In genomic region chr7:25657785-25658184, GRCm38 (mm10) we compare ENCODE assay signal across 8 mouse cellular contexts. TPM values are rescaled to one million over a fixed set of nuclear protein-coding genes. Genes with fewer than 3 reads are reported as not detected.
DNase-seq lines count a peak whose midpoint lies in the region; ATAC-seq and TF ChIP-seq lines count a peak whose summit lies in the region.

No protein-coding gene starts in this region.

- peak overlapping the region; percentile 94 for H3K9ac ChIP-seq in CH12.LX (ENCODE audit: insufficient read depth, low read depth)
- H3K9ac ChIP-seq in forebrain, embryonic 12.5 days: peak overlapping the region; percentile 53
- H3K9ac ChIP-seq in liver, embryonic 13.5 days: peak overlapping the region; percentile 64

- 42% methylated on average over 10 of the region's 10 CpGs for WGBS in forebrain, embryonic 12.5 days
- WGBS in liver, embryonic 13.5 days (ENCODE audit: insufficient replicate concordance): 21% methylated on average over 10 of the region's 10 CpGs

- TF ChIP-seq EP300 in CH12.LX (IDR thresholded peaks at IDR 0.05; ENCODE audit: low read length): no peak

- in situ Hi-C loops in CH12.LX (cut with MboI; ENCODE audit: low pct_ligation_motif_present, low pct_unique_long_range_greater_than_20kb, low sequenced_read_pairs): no loop called here

- H3K4me3 ChIP-seq in erythroblast, embryonic 14.5 days (replicated peaks): peak overlapping the region; percentile 82
- H3K4me3 ChIP-seq in CH12.LX (replicated peaks in 1 of 3; ENCODE audit: low read depth in 2 of 3, low read length in 2 of 3, poor library complexity in 1 of 3): peak overlapping the region; percentile 70 to 91 (median 89)
- H3K4me3 ChIP-seq in forebrain, embryonic 12.5 days (replicated peaks): peak overlapping the region; percentile 66
- H3K4me3 ChIP-seq in liver, embryonic 13.5 days (replicated peaks): peak overlapping the region; percentile 77

- H3K27ac ChIP-seq in CH12.LX (ENCODE audit: insufficient read depth, low read depth): no peak overlapping the region
- H3K27ac ChIP-seq in forebrain, embryonic 12.5 days: no peak overlapping the region
- no peak overlapping the region; the same call in 1 of the 2 replicates for H3K27ac ChIP-seq in liver, embryonic 13.5 days

- H3K79me2 ChIP-seq in CH12.LX (replicated peaks; ENCODE audit: control insufficient read depth, extremely low read depth, insufficient read depth, poor library complexity, severe bottlenecking): peaks cover 27% of the 10 kb centered on the region

- TF ChIP-seq POLR2A in CH12.LX (IDR thresholded peaks at IDR 0.05; ENCODE audit: low read depth, low read length): no peak

- dilution Hi-C loops in CH12.LX (cut with MboI; ENCODE audit: extremely low pct_ligation_motif_present, extremely low pct_unique_long_range_greater_than_20kb, low sequenced_read_pairs): no loop called here

- TF ChIP-seq CTCF in CH12.LX (conservative IDR thresholded peaks at IDR 0.05 in 1 of 2, IDR thresholded peaks at IDR 0.05 in 1 of 2; ENCODE audit: low read depth in 2 of 2, low read length in 2 of 2): no peak

- no peaks in the 10 kb centered on the region for H3K9me3 ChIP-seq in erythroblast, embryonic 14.5 days (ENCODE audit: control insufficient read depth, low read length)
- no peaks in the 10 kb centered on the region for H3K9me3 ChIP-seq in CH12.LX (replicated peaks; ENCODE audit: low read length)
- no peaks in the 10 kb centered on the region for H3K9me3 ChIP-seq in forebrain, embryonic 12.5 days
- no peaks in the 10 kb centered on the region for H3K9me3 ChIP-seq in liver, embryonic 13.5 days (replicated peaks)

- H3K4me1 ChIP-seq in erythroblast, embryonic 14.5 days (ENCODE audit: control insufficient read depth): peaks cover 35% of the 10 kb centered on the region
- H3K4me1 ChIP-seq in CH12.LX (ENCODE audit: control insufficient read depth in 1 of 2, insufficient read depth in 2 of 2): peaks cover 3 to 30% of the 10 kb centered on the region in 2 experiments
- peaks cover 23% of the 10 kb centered on the region for H3K4me1 ChIP-seq in forebrain, embryonic 12.5 days
- H3K4me1 ChIP-seq in liver, embryonic 13.5 days (replicated peaks): peaks cover 36% of the 10 kb centered on the region

- H3K36me3 ChIP-seq in erythroblast, embryonic 14.5 days (ENCODE audit: control insufficient read depth): peaks cover 15% of the 10 kb centered on the region
- H3K36me3 ChIP-seq in CH12.LX (replicated peaks in 1 of 2; ENCODE audit: control insufficient read depth in 1 of 2, insufficient read depth in 1 of 2, low read length in 1 of 2): peaks cover 15 to 21% of the 10 kb centered on the region in 2 experiments
- no peaks in the 10 kb centered on the region for H3K36me3 ChIP-seq in forebrain, embryonic 12.5 days (replicated peaks)
- H3K36me3 ChIP-seq in liver, embryonic 13.5 days: peaks cover 13% of the 10 kb centered on the region

- no peak for ATAC-seq in erythroblast, adult 5-6 weeks (replicated peaks; ENCODE audit: low FRiP score, poor library complexity, severe bottlenecking)
- no peak for ATAC-seq in forebrain, embryonic 12.5 days (ENCODE audit: low FRiP score)
- no peak for ATAC-seq in liver, embryonic 13.5 days (ENCODE audit: low read depth)
- ATAC-seq in inflammation-experienced regulatory T-cells, adult 6 months: no peak

- no peaks in the 10 kb centered on the region for H3K27me3 ChIP-seq in erythroblast, embryonic 14.5 days (ENCODE audit: control insufficient read depth)
- H3K27me3 ChIP-seq in CH12.LX (replicated peaks): no peaks in the 10 kb centered on the region
- no peaks in the 10 kb centered on the region for H3K27me3 ChIP-seq in forebrain, embryonic 12.5 days
- H3K27me3 ChIP-seq in liver, embryonic 13.5 days: no peaks in the 10 kb centered on the region

- no peak for DNase-seq in CH12.LX (ENCODE audit: extremely low read depth)
- DNase-seq in liver, embryonic 13.5 days: no peak
- no peak for DNase-seq in spleen, postnatal 14 days (ENCODE audit: low spot score in 2 of 2)
- DNase-seq in layer of hippocampus, adult 9-11 months: no peak

- no peak for TF ChIP-seq RAD21 in CH12.LX (IDR thresholded peaks at IDR 0.05; ENCODE audit: low read depth, low read length)

- H3K4me2 ChIP-seq in CH12.LX (ENCODE audit: insufficient read depth, low read depth, poor library complexity, severe bottlenecking): peak overlapping the region; percentile 95
- peak overlapping the region; percentile 73 for H3K4me2 ChIP-seq in forebrain, embryonic 12.5 days
- peak overlapping the region; percentile 80 for H3K4me2 ChIP-seq in liver, embryonic 13.5 days

TF ChIP-seq in CH12.LX, 34 proteins besides CTCF, POLR2A, EP300 and RAD21 (continues in another document):
- TF ChIP-seq MEF2A (IDR thresholded peaks at IDR 0.05; ENCODE audit: borderline replicate concordance, low read depth, low read length): no peak
- no peak for TF ChIP-seq JUN (IDR thresholded peaks at IDR 0.05; ENCODE audit: insufficient read depth, low read depth, low read length)
- TF ChIP-seq TCF12 (IDR thresholded peaks at IDR 0.05; ENCODE audit: low read depth, low read length): no peak
- TF ChIP-seq CHD1 (IDR thresholded peaks at IDR 0.05; ENCODE audit: low read depth, low read length): no peak
- TF ChIP-seq MAZ (IDR thresholded peaks at IDR 0.05; ENCODE audit: low read depth, low read length): no peak
- TF ChIP-seq GABPA (IDR thresholded peaks at IDR 0.05; ENCODE audit: insufficient replicate concordance, low read depth, low read length): no peak
- no peak for TF ChIP-seq MAX (IDR thresholded peaks at IDR 0.05; ENCODE audit: low read length)
- TF ChIP-seq ZMIZ1 (IDR thresholded peaks at IDR 0.05; ENCODE audit: low read depth, low read length): no peak
- no peak for TF ChIP-seq NELFE (IDR thresholded peaks at IDR 0.05; ENCODE audit: low read depth, low read length)

RNA-seq across cellular contexts. Expression of gene Bckdha, which starts 1.0 kb away (rescaled TPM):
- polyA plus RNA-seq in erythroblast, embryonic 14.5 days (2012): 2.4 and 3.2 TPM in 2 replicates
- total RNA-seq in erythroblast, adult 5-6 weeks (2015; ENCODE audit: low replicate concordance): 2.5 and 17.9 TPM in 2 replicates
- total RNA-seq in erythroblast, adult 5-6 weeks (2017; ENCODE audit: low replicate concordance): 4.3 and 5.2 TPM in 2 replicates
- 14.9 and 19.9 TPM in 2 replicates for total RNA-seq in CH12.LX (2012; rRNA removed)
- 20.8 and 21.4 TPM in 2 replicates for total RNA-seq in CH12.LX (2014; rRNA removed)
- polyA plus RNA-seq in CH12.LX (2012; ENCODE audit: insufficient read length, low read depth): 13.4 and 17.2 TPM in 2 replicates
- 36.1 and 38.1 TPM in 2 replicates for polyA plus RNA-seq in forebrain, embryonic 12.5 days (2016; fragmentation: Nextera tagmentation; extraction: Ambion mirVana)
- polyA plus RNA-seq in liver, embryonic 13.5 days (2015; fragmentation: Nextera tagmentation; extraction: Ambion mirVana): 20.0 and 21.6 TPM in 2 replicates
- polyA plus RNA-seq in inflammation-experienced regulatory T-cells, adult 6 months (2017; shearing (Covaris generic)): 10 to 100 TPM; 10.5 to 16.7 (median 15.5) TPM

RNA-seq across cellular contexts. Expression of gene Exosc5, which starts 1.2 kb away (rescaled TPM):
- polyA plus RNA-seq in erythroblast, embryonic 14.5 days (2012): 11.8 and 15.6 TPM in 2 replicates
- 5.4 and 13.8 TPM in 2 replicates for total RNA-seq in erythroblast, adult 5-6 weeks (2015; ENCODE audit: low replicate concordance)
- total RNA-seq in erythroblast, adult 5-6 weeks (2017; ENCODE audit: low replicate concordance): 3.6 and 10.1 TPM in 2 replicates
- total RNA-seq in CH12.LX (2012; rRNA removed): 105 and 116 TPM in 2 replicates
- total RNA-seq in CH12.LX (2014; rRNA removed): 114 and 123 TPM in 2 replicates
- polyA plus RNA-seq in CH12.LX (2012; ENCODE audit: insufficient read length, low read depth): 102 and 125 TPM in 2 replicates
- polyA plus RNA-seq in forebrain, embryonic 12.5 days (2016; fragmentation: Nextera tagmentation; extraction: Ambion mirVana): 49.8 and 51.1 TPM in 2 replicates
- 62.3 and 68.8 TPM in 2 replicates for polyA plus RNA-seq in liver, embryonic 13.5 days (2015; fragmentation: Nextera tagmentation; extraction: Ambion mirVana)
- polyA plus RNA-seq in inflammation-experienced regulatory T-cells, adult 6 months (2017; shearing (Covaris generic)): 100 to 1,000 TPM in 2 of 3 experiments, 10 to 100 TPM in 1; 65.5 to 124 (median 103) TPM

RNA-seq across cellular contexts. Expression of gene Tmem91, which starts 17.2 kb away (rescaled TPM):
- 0.01 and 0.11 TPM in 2 replicates for polyA plus RNA-seq in erythroblast, embryonic 14.5 days (2012)
- 0.96 TPM in 1 of 2 replicates, not detected in the other for total RNA-seq in erythroblast, adult 5-6 weeks (2015; ENCODE audit: low replicate concordance)
- 0.09 TPM in 1 of 2 replicates, not detected in the other for total RNA-seq in erythroblast, adult 5-6 weeks (2017; ENCODE audit: low replicate concordance)
- total RNA-seq in CH12.LX (2012; rRNA removed) (0.17 and 0.55 TPM in 2 replicates), CH12.LX (2014; rRNA removed) (not detected in 2 replicates)
- polyA plus RNA-seq in CH12.LX (2012; ENCODE audit: insufficient read length, low read depth): 1.3 and 1.9 TPM in 2 replicates
- 3.2 and 4.0 TPM in 2 replicates for polyA plus RNA-seq in forebrain, embryonic 12.5 days (2016; fragmentation: Nextera tagmentation; extraction: Ambion mirVana)
- 1.0 and 1.1 TPM in 2 replicates for polyA plus RNA-seq in liver, embryonic 13.5 days (2015; fragmentation: Nextera tagmentation; extraction: Ambion mirVana)
- polyA plus RNA-seq in inflammation-experienced regulatory T-cells, adult 6 months (2017; shearing (Covaris generic)): 10 to 100 TPM in 2 of 3 experiments, 1 to 10 TPM in 1; 8.2 to 23.6 (median 14.4) TPM

RNA-seq across cellular contexts. Expression of gene B9d2, which starts 22.8 kb away (rescaled TPM):
- polyA plus RNA-seq in erythroblast, embryonic 14.5 days (2012): 4.8 and 8.3 TPM in 2 replicates
- total RNA-seq in erythroblast, adult 5-6 weeks (2015; ENCODE audit: low replicate concordance): 7.5 and 8.1 TPM in 2 replicates
- 0.60 and 5.6 TPM in 2 replicates for total RNA-seq in erythroblast, adult 5-6 weeks (2017; ENCODE audit: low replicate concordance)
- total RNA-seq in CH12.LX (2012; rRNA removed) (13.1 and 15.8 TPM in 2 replicates), CH12.LX (2014; rRNA removed) (9.3 and 10.0 TPM in 2 replicates)
- polyA plus RNA-seq in CH12.LX (2012; ENCODE audit: insufficient read length, low read depth): 21.2 and 23.8 TPM in 2 replicates
- 31.3 and 31.6 TPM in 2 replicates for polyA plus RNA-seq in forebrain, embryonic 12.5 days (2016; fragmentation: Nextera tagmentation; extraction: Ambion mirVana)
- polyA plus RNA-seq in liver, embryonic 13.5 days (2015; fragmentation: Nextera tagmentation; extraction: Ambion mirVana): 21.8 and 25.1 TPM in 2 replicates
- polyA plus RNA-seq in inflammation-experienced regulatory T-cells, adult 6 months (2017; shearing (Covaris generic)): 10 to 100 TPM; 55.9 to 76.1 (median 57.2) TPM

RNA-seq across cellular contexts. Expression of gene Tgfb1, which starts 29.0 kb away (rescaled TPM):
- polyA plus RNA-seq in erythroblast, embryonic 14.5 days (2012): 21.9 and 23.6 TPM in 2 replicates
- 64.9 and 68.1 TPM in 2 replicates for total RNA-seq in erythroblast, adult 5-6 weeks (2015; ENCODE audit: low replicate concordance)
- total RNA-seq in erythroblast, adult 5-6 weeks (2017; ENCODE audit: low replicate concordance): 11.2 and 12.0 TPM in 2 replicates
- total RNA-seq in CH12.LX (2012; rRNA removed): 25.9 and 28.8 TPM in 2 replicates
- total RNA-seq in CH12.LX (2014; rRNA removed): 8.7 and 9.2 TPM in 2 replicates
- 104 and 109 TPM in 2 replicates for polyA plus RNA-seq in CH12.LX (2012; ENCODE audit: insufficient read length, low read depth)
- polyA plus RNA-seq in forebrain, embryonic 12.5 days (2016; fragmentation: Nextera tagmentation; extraction: Ambion mirVana): 1.3 and 1.6 TPM in 2 replicates
- 6.1 and 6.9 TPM in 2 replicates for polyA plus RNA-seq in liver, embryonic 13.5 days (2015; fragmentation: Nextera tagmentation; extraction: Ambion mirVana)
- 1 to 10 TPM; 4.6 to 6.7 (median 5.4) TPM for polyA plus RNA-seq in inflammation-experienced regulatory T-cells, adult 6 months (2017; shearing (Covaris generic))
